Mouse (Mus musculus): ENCODE data around the gene Ptprk.

Ptprk gene

GRCm38 (mm10) chr10:28074653-28075451, at the start of gene Ptprk:
TSS of gene Ptprk (plus strand) at chr10:28074820.
- no peak for DNase-seq (ENCODE audit: low spot score)

- no peak for DNase-seq (ENCODE audit: low spot score)
Observed at GRCm38 (mm10) chr10:28027791-28028190, 46.8 kb upstream of the Ptprk start.

GRCm38 (mm10) chr10:28036456-28036855, 38.2 kb upstream of the Ptprk start:
- no peak for DNase-seq (ENCODE audit: low spot score)

GRCm38 (mm10) chr10:28054764-28055163, 19.9 kb upstream of the Ptprk start:
- DNase-seq (ENCODE audit: low spot score) = no peak

DNA sequence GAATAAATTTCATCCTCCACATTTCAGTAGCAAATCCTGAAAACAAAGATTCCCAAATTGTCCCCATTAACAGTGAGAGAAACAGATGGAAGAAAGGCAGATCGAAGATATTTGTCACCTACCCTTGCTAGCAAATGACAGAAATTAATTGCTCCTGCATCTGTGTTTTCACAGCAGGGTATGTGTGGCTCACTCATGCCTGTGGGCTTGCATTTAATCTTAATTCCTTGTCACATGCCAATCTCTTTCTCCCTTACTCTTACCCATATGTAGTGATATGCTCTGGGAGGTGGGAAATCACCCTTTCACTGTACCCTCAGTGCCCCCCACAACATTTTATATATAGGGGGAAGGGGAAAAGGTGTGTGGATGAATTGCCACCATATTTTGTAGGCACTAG, 15.4 kb upstream of the Ptprk start:
- no peak for DNase-seq (ENCODE audit: low spot score)

DNA sequence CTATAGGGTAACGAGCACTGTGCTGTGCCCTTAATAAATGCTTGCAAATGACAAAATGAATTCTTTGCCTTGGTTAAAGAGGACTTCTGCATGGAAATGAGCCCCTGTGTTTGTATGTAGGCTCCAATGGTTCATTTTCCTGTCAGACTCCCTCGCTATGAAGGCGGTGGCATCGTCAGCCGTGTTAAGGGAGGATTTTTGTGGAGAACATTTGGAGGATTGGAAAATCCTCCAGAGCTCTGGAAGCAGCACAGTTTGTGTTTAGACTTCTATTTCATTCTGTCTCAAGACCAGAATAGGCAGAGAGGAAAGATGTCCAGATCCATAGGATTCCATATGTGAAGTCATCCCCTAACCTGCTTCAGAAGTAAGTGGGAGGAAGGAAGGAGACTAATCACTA, 6.6 kb upstream of the Ptprk start:
- DNase-seq (ENCODE audit: low spot score) = no peak

DNA sequence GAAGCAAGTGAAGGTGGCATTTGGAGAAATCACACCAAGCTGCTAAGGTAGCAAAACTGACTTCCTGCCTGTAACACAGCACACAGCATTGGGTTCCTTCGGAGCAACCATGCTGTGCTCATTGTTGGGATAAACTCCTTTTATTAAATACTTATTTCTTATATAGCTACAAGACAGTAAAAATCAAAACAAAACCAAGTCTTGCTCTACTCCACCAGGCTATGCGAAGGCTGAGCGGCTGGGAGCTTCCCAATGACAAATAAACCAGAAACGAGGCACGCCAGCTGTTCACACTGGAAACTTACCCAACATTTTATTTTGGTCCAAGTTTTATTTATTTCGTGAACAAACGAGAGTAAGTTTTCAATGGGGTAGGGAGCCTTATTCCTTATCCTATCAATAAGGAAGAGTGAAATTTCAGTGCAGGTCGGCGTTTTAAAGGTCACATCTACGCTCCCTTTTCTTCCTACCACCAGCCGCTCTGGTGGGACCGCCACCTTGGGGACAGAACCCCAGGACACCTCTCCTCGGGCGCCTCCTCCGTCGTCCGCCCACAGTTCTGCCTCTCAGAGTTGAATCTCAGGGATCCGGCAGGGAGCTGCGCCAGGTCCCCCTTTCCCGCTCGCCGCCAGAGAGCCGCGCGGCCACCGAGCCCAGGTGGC, 498 bp upstream of the Ptprk start:
- no peak for DNase-seq (ENCODE audit: low spot score)

GRCm38 (mm10) chr10:28075491-28076035, 943 bp downstream of the Ptprk start:
- no peak for DNase-seq (ENCODE audit: low spot score)

DNA sequence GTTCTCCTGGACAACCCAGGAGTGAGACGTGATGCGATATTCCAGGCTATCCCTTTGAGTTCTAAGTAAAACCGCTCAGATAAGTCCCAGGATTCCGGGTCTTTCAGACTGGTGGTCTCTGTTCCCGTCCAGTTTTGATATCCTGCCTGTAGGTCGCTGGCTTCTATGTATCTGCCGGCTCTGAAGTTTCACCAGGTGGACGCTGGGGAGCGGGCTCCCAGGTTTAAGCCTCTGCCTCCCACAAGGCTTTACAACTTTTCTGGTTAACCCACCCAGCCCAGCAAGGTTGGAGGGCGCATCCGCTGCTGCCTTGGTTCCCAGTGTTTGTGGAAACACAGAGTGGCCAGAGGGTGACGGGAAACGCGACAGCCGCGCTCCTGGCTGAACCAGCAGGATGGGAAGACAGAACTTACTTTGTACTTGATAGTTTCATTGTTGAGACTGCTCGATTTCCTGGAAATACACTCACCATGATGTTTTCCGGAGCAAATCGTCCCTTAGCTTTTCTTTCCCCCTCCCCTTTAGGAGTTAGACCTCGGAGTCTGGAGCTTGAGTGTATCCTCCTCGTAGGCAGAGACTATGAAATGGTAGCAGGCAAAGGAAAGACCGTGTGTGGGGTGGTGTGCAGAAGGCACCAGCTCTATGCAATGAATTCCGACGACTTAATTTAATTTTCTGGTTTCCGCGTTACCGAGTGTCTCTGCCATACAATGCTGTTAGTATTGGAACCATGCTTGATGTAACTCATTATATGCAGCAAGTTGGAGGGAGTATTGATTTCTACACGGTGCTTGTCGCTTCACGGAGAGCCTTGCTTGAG, 1.6 kb downstream of the Ptprk start:
- no peak for DNase-seq (ENCODE audit: low spot score)

GRCm38 (mm10) chr10:28078270-28078669, 3.6 kb downstream of the Ptprk start:
- DNase-seq (ENCODE audit: low spot score) = no peak

GRCm38 (mm10) chr10:28081221-28081620, 6.6 kb downstream of the Ptprk start:
- DNase-seq (ENCODE audit: low spot score) = no peak

DNA sequence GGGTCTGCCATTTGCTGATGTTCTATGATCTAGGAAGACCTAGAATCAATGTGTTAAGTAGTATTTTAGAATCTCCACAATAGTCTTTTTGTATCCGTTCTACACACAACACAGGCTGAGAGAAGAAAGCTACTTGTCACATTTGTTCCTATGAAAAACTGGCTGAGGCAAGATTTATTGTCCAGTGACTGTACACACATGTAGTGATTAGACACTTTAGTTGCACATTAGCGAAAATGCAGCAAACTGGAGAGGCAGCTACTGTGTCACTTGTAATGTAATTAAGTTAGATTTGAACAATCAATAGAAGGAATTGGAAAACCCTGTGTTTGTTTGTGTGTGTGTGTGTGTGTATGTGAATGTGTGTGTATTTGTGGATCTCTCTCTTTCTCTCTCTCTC, 8.6 kb downstream of the Ptprk start:
- no peak for DNase-seq (ENCODE audit: low spot score)

GRCm38 (mm10) chr10:28083625-28084024, 9.0 kb downstream of the Ptprk start:
- no peak for DNase-seq (ENCODE audit: low spot score)

DNA sequence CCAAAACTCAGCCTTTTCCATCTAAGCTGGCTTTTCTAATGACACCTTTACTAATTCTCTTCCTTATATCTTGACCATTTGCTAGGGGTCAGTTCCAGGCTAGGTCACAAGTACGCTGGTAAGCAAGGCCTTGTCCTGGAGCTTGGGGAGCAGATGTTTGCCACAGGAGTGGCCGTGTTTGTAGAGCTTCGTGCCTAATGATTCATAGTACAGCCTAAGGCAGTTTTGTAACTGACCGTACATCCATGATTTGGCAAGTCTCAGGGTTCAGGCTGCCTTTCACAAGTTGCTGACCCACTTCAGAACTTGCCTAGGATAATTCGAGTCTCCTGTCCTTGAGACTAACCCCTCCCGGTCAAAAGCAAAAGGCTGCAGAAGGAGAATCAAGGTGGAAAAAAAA, 12.7 kb downstream of the Ptprk start:
- no peak for DNase-seq (ENCODE audit: low spot score)

- no peak for DNase-seq (ENCODE audit: low spot score)
Observed at GRCm38 (mm10) chr10:28087749-28088148, 13.1 kb downstream of the Ptprk start.

DNA sequence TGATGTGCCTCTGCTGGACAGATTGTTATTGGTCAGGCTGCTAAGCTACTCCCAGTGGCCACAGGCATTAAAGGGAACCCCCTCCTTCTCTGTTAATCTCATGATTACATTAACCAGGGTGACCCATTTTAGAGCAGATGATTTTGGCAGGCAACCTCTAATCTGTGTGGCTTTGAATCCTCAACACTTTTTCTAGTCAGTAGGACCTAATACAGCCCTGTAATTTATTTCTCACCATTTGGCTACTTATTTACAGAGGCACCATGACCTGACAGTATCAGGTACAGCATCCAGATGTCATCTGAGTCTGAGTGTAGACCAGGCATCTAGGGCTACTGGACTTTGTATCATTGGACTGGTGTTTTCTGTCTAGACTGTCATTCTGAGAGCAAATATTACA, 21.4 kb downstream of the Ptprk start:
- no peak for DNase-seq (ENCODE audit: low spot score)

- no peak for DNase-seq (ENCODE audit: low spot score)
Observed at GRCm38 (mm10) chr10:28097637-28098036, 23.0 kb downstream of the Ptprk start.

DNA sequence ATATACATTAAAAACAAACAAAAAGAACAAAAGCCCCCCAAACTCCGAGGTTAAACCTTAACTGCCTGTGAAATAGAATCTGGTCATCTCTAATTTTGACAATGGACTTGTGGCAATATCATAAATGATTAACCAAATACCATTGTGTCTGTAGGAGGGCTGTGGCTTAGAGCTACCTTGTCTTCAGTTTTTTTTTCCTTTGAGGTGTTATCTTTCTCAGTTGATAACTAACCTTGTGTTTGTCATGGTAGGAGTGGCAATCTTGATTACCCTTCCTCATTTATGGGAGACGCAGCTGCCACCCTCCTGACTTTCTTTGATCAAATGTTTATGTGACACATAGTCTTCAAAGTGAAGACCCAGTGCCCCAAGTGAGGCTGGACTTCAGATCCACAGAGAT, 24.3 kb downstream of the Ptprk start:
- DNase-seq (ENCODE audit: low spot score) = no peak

- DNase-seq (ENCODE audit: low spot score) = no peak
Observed at GRCm38 (mm10) chr10:28103406-28103906, 28.8 kb downstream of the Ptprk start.

DNA sequence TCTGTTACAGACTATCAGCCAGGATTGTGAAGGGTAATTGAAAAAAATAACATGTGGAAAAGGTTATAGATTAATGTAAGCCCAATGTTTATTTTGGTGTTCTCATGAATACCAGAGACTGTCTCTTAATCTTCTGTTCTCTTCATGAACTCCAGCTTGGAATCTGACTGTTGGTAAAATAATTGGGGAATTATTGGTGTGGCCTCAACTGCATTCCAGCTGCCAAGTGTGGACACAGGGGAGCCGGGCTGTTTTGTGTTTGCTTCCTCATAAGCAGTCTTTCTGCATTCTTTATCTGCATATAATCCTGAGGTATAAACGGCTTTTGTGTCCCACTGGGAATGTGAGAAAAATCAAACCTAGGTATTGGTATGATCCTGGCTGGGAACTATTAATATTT, 29.3 kb downstream of the Ptprk start:
- no peak for DNase-seq (ENCODE audit: low spot score)

DNA sequence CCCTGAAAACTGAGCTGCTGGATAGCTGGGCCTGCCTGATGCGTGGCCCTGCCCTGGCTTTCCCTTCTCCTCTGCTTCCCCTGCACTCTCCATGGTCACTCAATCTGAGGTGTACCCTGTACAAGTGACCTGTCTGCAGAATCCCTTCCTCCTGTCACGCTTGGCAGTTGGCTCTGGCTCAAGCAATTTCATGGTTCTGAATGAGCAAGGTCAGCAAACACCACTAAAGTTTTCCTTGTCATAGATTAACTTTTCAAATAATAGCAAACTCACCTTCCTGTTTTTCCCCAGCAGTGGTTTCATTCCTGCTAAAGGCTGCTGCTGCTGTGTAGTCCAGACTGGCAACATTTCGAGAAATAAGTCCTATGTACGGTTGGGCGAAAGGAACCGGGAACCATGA, 30.6 kb downstream of the Ptprk start:
- DNase-seq (ENCODE audit: low spot score) = no peak

DNA sequence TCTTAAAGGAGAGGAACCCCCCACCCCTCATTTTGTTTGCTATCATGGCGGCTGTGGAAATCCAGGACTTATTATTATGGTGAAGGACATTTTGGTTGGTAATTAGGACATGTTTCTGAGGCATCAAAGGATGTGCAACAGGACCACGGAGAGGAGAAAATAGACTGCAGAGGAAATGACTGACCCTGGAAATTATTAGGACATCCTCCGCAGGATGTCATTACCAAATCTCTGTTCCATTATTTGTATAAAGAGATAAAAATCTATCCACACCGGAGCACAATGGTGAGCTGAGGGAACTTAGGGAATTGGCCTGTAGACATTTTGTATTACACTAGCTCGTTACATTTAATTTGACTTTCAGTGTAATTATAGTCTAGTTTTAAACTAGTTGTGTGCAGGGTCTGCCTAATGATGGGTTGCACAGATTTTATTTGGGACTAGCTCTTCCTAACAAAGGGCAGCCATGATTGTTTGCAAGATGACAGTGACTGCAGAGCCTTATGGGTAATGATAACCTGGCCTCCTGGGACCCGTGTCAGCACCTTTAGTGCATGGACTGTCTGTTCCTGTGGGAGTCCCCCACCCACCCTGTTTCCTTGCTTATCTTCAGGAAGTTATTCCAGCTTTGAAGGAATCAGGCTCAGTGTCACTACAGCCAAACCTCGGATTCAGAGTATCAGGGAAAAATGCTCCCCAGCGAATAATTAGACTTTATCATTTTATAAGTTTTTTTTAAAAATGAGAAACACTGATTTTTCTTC, 38.4 kb downstream of the Ptprk start:
- DNase-seq (ENCODE audit: low spot score) = no peak
